Comparison of ENCODE assay signal across 8 mouse cellular contexts in the genomic region with DNA sequence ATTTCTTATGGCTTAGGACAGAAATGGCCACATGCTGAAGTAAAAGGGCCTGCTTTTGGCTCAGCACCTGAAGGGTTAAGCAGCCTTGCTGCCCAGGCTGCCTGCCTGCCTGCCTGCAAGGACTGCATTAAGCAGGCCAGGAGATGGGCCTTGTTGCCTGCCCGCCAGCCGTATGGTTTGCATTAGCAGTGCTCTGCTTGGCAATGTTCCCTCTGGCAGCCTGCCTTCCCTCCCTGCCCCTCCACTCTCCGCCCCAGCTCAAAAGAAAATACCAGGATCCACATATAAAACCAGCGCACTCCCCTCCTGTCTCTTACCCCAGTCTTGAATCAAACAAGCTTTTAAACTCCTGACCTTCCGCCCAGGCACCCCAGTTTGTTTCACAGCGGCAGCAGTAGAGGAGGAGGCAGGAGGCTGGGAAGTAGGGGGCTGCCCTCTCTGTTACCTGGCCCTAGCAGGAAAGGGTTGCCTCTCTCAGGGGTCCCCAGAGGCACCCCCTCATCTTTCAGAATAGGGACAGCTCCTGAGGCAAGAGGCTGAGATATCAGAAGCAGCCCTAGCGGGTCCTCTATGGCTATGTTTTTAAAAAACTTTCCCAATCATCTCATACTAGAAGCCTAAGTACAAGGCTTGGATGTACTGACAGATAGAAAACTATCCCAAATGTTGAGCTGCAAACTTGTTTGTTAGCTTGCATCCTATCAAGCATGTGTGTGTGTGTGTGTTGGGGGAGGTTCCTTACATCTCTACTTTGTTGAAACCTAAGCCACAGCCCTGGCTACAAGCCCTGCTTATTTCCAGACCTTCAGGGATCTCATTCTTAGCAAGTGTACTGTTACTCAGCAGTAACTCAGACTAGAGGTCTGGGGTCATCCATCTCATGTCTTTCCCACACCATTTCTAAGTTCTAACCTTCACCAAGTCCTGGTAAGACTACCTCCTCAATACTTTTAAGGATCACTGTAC.
A peak's percentile ranks its signal among the peaks of the same experiment; 100 is the strongest.
DNase-seq lines count a peak whose midpoint lies in the region; ATAC-seq and TF ChIP-seq lines count a peak whose summit lies in the region.

No protein-coding gene starts in this region.

- 0 out of 2 replicates have a peak overlapping the region, but pooled peaks have one; percentile 19 for H3K4me2 ChIP-seq in hindbrain, embryonic 12.5 days (replicated peaks)

- TF ChIP-seq CTCF in lung, adult 2 months (IDR thresholded peaks at IDR 0.05; ENCODE audit: insufficient read depth, low read length) = no peak
- TF ChIP-seq CTCF in thymus, adult 2 months (IDR thresholded peaks at IDR 0.05; ENCODE audit: borderline replicate concordance, control insufficient read depth, extremely low read depth, insufficient read depth, low read length, poor library complexity) = no peak

- no peaks in the 10 kb centered on the region for H3K36me3 ChIP-seq in hindbrain, embryonic 12.5 days
- peaks cover 3% of the 10 kb centered on the region; the same call in 1 of the 2 replicates for H3K36me3 ChIP-seq in thymus, adult 2 months (ENCODE audit: control insufficient read depth, insufficient read depth, low read length)

- TF ChIP-seq POLR2A in lung, adult 2 months (IDR thresholded peaks at IDR 0.05; ENCODE audit: borderline replicate concordance, extremely low read depth, low read depth, low read length) = no peak
- TF ChIP-seq POLR2A in thymus, adult 2 months (IDR thresholded peaks at IDR 0.05; ENCODE audit: control insufficient read depth, extremely low read depth, insufficient read depth, low read length, poor library complexity) = no peak

- 45% methylated on average over 7 of the region's 7 CpGs for WGBS in hindbrain, embryonic 12.5 days
- 37% methylated on average over 7 of the region's 7 CpGs for WGBS in lung, adult 2 months
- WGBS in thymus, adult 2 months = 94% methylated on average over 7 of the region's 7 CpGs

- H3K9ac ChIP-seq in hindbrain, embryonic 12.5 days = 0 out of 2 replicates have a peak overlapping the region, but pooled peaks have one; percentile 18

- peaks cover 35% of the 10 kb centered on the region for H3K4me1 ChIP-seq in hindbrain, embryonic 12.5 days
- peaks cover 2% of the 10 kb centered on the region; the same call in 1 of the 2 replicates for H3K4me1 ChIP-seq in lung, adult 2 months (ENCODE audit: control insufficient read depth, insufficient read depth, low read length)
- no peaks in the 10 kb centered on the region for H3K4me1 ChIP-seq in thymus, adult 2 months (replicated peaks; ENCODE audit: control insufficient read depth, insufficient read depth, low read length)

- ATAC-seq in hindbrain, embryonic 12.5 days (ENCODE audit: low FRiP score) = peak; percentile 85

- peak; percentile 77 for DNase-seq in Muller cell, postnatal 12 days (ENCODE audit: inconsistent ontology term)
- peak; percentile 70 to 79 for DNase-seq in cerebellum, postnatal 36 days
- DNase-seq in frontal cortex, postnatal 36 days (ENCODE audit: low spot score in 2 of 2) = peak; percentile 74 to 77
- peak; percentile 27 for DNase-seq in layer of hippocampus, adult 9-10 months (ENCODE audit: low spot score)
- DNase-seq in lung, adult 2 months = peak; percentile 56
- peak; percentile 24 for DNase-seq in retina, embryonic 14.5 days (ENCODE audit: low spot score)
- DNase-seq in thymus, adult 2 months = no peak

- no peak overlapping the region for H3K4me3 ChIP-seq in hindbrain, embryonic 12.5 days
- no peak overlapping the region for H3K4me3 ChIP-seq in lung, adult 2 months (replicated peaks; ENCODE audit: extremely low read depth, low read depth, low read length)
- no peak overlapping the region for H3K4me3 ChIP-seq in thymus, adult 2 months (ENCODE audit: control insufficient read depth, insufficient read depth, low read length)

- H3K27ac ChIP-seq in hindbrain, embryonic 12.5 days = peak overlapping the region; percentile 74
- H3K27ac ChIP-seq in thymus, adult 2 months (ENCODE audit: control insufficient read depth, insufficient read depth, low read length) = no peak overlapping the region

- H3K27me3 ChIP-seq in hindbrain, embryonic 12.5 days = no peaks in the 10 kb centered on the region
- no peaks in the 10 kb centered on the region for H3K27me3 ChIP-seq in thymus, adult 2 months (ENCODE audit: control insufficient read depth, insufficient read depth, low read length)

- no peaks in the 10 kb centered on the region for H3K9me3 ChIP-seq in hindbrain, embryonic 12.5 days (replicated peaks)
